Mouse (Mus musculus): ENCODE results near the gene Fam172a. TPM values are rescaled to one million over a fixed set of nuclear protein-coding genes. Genes with fewer than 3 reads are reported as not detected.

Fam172a gene
- polyA plus RNA-seq, 1 experiment: 6.1 TPM

- Histone ChIP-seq H3K4me1 (ENCODE audit: control insufficient read depth, insufficient read depth, insufficient read length, low read length) (peaks cover 2% of the 10 kb centered on the region; the same call in 1 of the 2 replicates), H3K36me3 (ENCODE audit: control insufficient read depth, insufficient read depth, low read length) (no peaks in the 10 kb centered on the region), H3K4me3 (ENCODE audit: low read depth, low read length) (peak overlapping the region; percentile 61), H3K27ac (ENCODE audit: insufficient read depth, low read depth, low read length) (no peak overlapping the region), H3K27me3 (ENCODE audit: control insufficient read depth, insufficient read depth, low read length) (peaks cover 57% of the 10 kb centered on the region)
- TF ChIP-seq POLR2A (IDR thresholded peaks at IDR 0.05; ENCODE audit: low read depth, low read length) (no peak), CTCF (IDR thresholded peaks at IDR 0.05; ENCODE audit: extremely low read depth, insufficient read length, insufficient replicate concordance, low read depth, low read length) (no peak)
- WGBS: 2% methylated on average over 47 of the region's 47 CpGs
These were observed 500.9 kb downstream of the Fam172a start for GRCm38 (mm10) chr13:78202574-78203347.

GRCm38 (mm10) chr13:78203348-78204061 is 501.7 kb downstream of the Fam172a start:
- H3K27me3 ChIP-seq (ENCODE audit: control insufficient read depth, insufficient read depth, low read length): peaks cover 55% of the 10 kb centered on the region
- TF ChIP-seq CTCF (IDR thresholded peaks at IDR 0.05; ENCODE audit: extremely low read depth, insufficient read length, insufficient replicate concordance, low read depth, low read length) (no peak), POLR2A (IDR thresholded peaks at IDR 0.05; ENCODE audit: low read depth, low read length) (no peak)
- 3% methylated on average over 37 of the region's 37 CpGs for WGBS
- H3K27ac ChIP-seq (ENCODE audit: insufficient read depth, low read depth, low read length): peak overlapping the region; percentile 52
- no peaks in the 10 kb centered on the region for H3K36me3 ChIP-seq (ENCODE audit: control insufficient read depth, insufficient read depth, low read length)
- H3K4me1 ChIP-seq (ENCODE audit: control insufficient read depth, insufficient read depth, insufficient read length, low read length): no peaks in the 10 kb centered on the region
- peak overlapping the region; percentile 61 for H3K4me3 ChIP-seq (ENCODE audit: low read depth, low read length)

DNA sequence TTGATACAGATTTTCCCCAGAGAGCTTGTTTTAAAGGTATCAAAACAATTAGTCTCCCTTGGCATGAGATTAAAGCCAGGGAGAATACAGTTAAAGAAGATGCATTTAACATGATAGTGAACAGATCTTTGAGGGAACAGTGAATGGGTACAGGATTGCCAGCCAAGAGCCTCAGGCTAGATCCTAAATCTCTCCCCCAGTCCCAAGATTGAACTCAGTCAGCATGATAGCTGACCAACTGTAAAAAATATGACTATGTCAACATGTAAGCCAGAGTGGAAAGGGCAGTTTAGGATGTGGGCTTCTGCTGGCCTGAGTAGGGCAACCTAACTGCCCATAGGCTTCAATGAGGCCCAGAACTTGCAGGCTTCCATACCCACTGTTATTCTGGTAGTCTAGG is 503.6 kb downstream of the Fam172a start:
- Histone ChIP-seq H3K36me3 (ENCODE audit: control insufficient read depth, insufficient read depth, low read length) (no peaks in the 10 kb centered on the region), H3K4me1 (ENCODE audit: control insufficient read depth, insufficient read depth, insufficient read length, low read length) (no peaks in the 10 kb centered on the region), H3K4me3 (ENCODE audit: low read depth, low read length) (no peak overlapping the region), H3K27ac (ENCODE audit: insufficient read depth, low read depth, low read length) (no peak overlapping the region), H3K27me3 (ENCODE audit: control insufficient read depth, insufficient read depth, low read length) (peaks cover 60% of the 10 kb centered on the region)
- TF ChIP-seq CTCF (IDR thresholded peaks at IDR 0.05; ENCODE audit: extremely low read depth, insufficient read length, insufficient replicate concordance, low read depth, low read length) (no peak), POLR2A (IDR thresholded peaks at IDR 0.05; ENCODE audit: low read depth, low read length) (no peak)

- Histone ChIP-seq H3K4me3 (ENCODE audit: low read depth, low read length) (no peak overlapping the region), H3K36me3 (ENCODE audit: control insufficient read depth, insufficient read depth, low read length) (no peaks in the 10 kb centered on the region), H3K27ac (ENCODE audit: insufficient read depth, low read depth, low read length) (no peak overlapping the region), H3K27me3 (ENCODE audit: control insufficient read depth, insufficient read depth, low read length) (peaks cover 70% of the 10 kb centered on the region), H3K4me1 (ENCODE audit: control insufficient read depth, insufficient read depth, insufficient read length, low read length) (no peaks in the 10 kb centered on the region)
- WGBS: 49% methylated on average over 7 of the region's 7 CpGs
- TF ChIP-seq POLR2A (IDR thresholded peaks at IDR 0.05; ENCODE audit: low read depth, low read length) (no peak), CTCF (IDR thresholded peaks at IDR 0.05; ENCODE audit: extremely low read depth, insufficient read length, insufficient replicate concordance, low read depth, low read length) (no peak)
These were observed 505.1 kb downstream of the Fam172a start for GRCm38 (mm10) chr13:78206891-78207430.

DNA sequence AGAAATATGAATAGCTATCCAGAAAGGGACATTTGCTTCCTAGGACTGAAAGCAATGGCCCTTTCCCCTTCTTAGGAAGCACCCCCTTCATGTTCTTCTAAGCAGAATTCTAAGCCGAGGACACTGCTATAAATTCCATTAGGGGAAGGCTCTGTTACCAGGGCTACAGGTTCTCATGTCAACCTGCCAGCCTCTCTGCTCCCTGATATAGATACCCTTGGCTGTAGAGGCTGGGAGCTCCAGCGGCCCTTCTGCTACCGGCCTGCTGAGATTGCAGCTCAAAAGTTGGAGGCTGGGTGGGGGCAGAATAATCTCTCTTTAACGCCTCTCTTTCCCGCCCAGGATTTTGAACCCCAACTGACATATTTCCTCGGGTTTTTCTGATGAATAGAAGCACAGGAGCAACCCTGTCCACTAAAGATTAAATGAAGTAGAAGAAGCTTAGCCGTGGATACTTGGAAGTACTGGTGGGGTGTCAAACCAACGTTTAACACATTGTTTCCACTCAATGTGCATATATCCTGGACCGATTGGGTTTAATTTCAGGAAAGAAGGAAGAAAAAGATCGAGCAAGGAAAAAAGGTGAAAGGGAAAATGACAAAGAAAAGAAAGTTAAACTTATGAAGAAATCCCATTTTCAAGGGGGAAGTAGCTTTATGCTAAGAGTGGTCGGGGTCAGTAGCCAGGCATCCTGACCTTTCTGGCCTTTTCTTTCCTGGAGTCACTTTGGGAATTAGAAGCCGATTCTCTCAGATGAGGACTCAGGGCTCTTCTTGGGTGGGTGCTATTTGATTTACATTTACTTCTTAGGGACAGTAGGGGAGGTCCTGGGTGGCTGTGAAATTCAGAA is 506.2 kb downstream of the Fam172a start:
- H3K27ac ChIP-seq (ENCODE audit: insufficient read depth, low read depth, low read length): no peak overlapping the region
- H3K4me1 ChIP-seq (ENCODE audit: control insufficient read depth, insufficient read depth, insufficient read length, low read length): no peaks in the 10 kb centered on the region
- no peaks in the 10 kb centered on the region for H3K36me3 ChIP-seq (ENCODE audit: control insufficient read depth, insufficient read depth, low read length)
- no peak for TF ChIP-seq POLR2A (IDR thresholded peaks at IDR 0.05; ENCODE audit: low read depth, low read length)
- TF ChIP-seq CTCF (IDR thresholded peaks at IDR 0.05; ENCODE audit: extremely low read depth, insufficient read length, insufficient replicate concordance, low read depth, low read length): no peak
- peaks cover 64% of the 10 kb centered on the region for H3K27me3 ChIP-seq (ENCODE audit: control insufficient read depth, insufficient read depth, low read length)
- WGBS: 15% methylated on average over 12 of the region's 12 CpGs
- no peak overlapping the region for H3K4me3 ChIP-seq (ENCODE audit: low read depth, low read length)

GRCm38 (mm10) chr13:78208689-78209410 is 507.0 kb downstream of the Fam172a start:
- Histone ChIP-seq H3K27me3 (ENCODE audit: control insufficient read depth, insufficient read depth, low read length) (peaks cover 56% of the 10 kb centered on the region), H3K4me3 (ENCODE audit: low read depth, low read length) (no peak overlapping the region), H3K4me1 (ENCODE audit: control insufficient read depth, insufficient read depth, insufficient read length, low read length) (no peaks in the 10 kb centered on the region), H3K27ac (ENCODE audit: insufficient read depth, low read depth, low read length) (no peak overlapping the region), H3K36me3 (ENCODE audit: control insufficient read depth, insufficient read depth, low read length) (no peaks in the 10 kb centered on the region)
- 18% methylated on average over 14 of the region's 14 CpGs for WGBS
- TF ChIP-seq POLR2A (IDR thresholded peaks at IDR 0.05; ENCODE audit: low read depth, low read length): no peak
- TF ChIP-seq CTCF (IDR thresholded peaks at IDR 0.05; ENCODE audit: extremely low read depth, insufficient read length, insufficient replicate concordance, low read depth, low read length): no peak

All from small intestine, adult 2 months (tissue).